Mouse (Mus musculus) embryonic facial prominence, embryonic 14.5 days (tissue): ENCODE measurements around the gene Nxn. TPM values are rescaled to one million over a fixed set of nuclear protein-coding genes. Genes with fewer than 3 reads are reported as not detected.

Experiments used
- ATAC-seq: fragments of 200-750 bp; cut with Nextera tagmentation; 2 replicates; pipeline ENCODE4 v1.8.0; 2017; ENCODE audit warnings: low read depth, moderate number of reproducible peaks, moderate TSS enrichment
- DNase-seq: peaks from one replicate; pipeline ENCODE4 v3.0.0-alpha.2; 2015; ENCODE audit warnings: low spot score
- H3K27ac ChIP-seq: fragments of 300-500 bp; sonication (generic); replicated peaks from 2 replicates; pipeline ENCODE4 v1.5.1; 2014; ENCODE audit warnings: low read depth, mild to moderate bottlenecking, low read length, moderate library complexity
- H3K27me3 ChIP-seq: fragments of 300-500 bp; sonication (generic); replicated peaks from 2 replicates; pipeline ENCODE4 v1.6.1; 2014; ENCODE audit warnings: low read length; ENCODE audit not compliant: control insufficient read depth, insufficient read depth
- H3K36me3 ChIP-seq: fragments of 300-500 bp; sonication (generic); 2 replicates; pipeline ENCODE4 v1.6.1; 2014; ENCODE audit warnings: low read length, mixed read lengths; ENCODE audit not compliant: control insufficient read depth, insufficient read depth
- H3K4me1 ChIP-seq: fragments of 300-500 bp; sonication (generic); 2 replicates; pipeline ENCODE4 v1.6.1; 2014; ENCODE audit warnings: antibody characterized with exemption, low read length; ENCODE audit not compliant: control insufficient read depth, insufficient read depth
- H3K4me2 ChIP-seq: fragments of 300-500 bp; sonication (generic); 2 replicates; pipeline ENCODE4 v1.6.1; 2014; ENCODE audit warnings: low read depth, mild to moderate bottlenecking, low read length, moderate library complexity, mixed read lengths
- H3K4me3 ChIP-seq: fragments of 300-500 bp; sonication (generic); 2 replicates; pipeline ENCODE4 v1.5.1; 2014; ENCODE audit warnings: low read depth, mild to moderate bottlenecking, low read length
- H3K9ac ChIP-seq: fragments of 300-500 bp; sonication (generic); 2 replicates; pipeline ENCODE4 v1.6.1; 2014; ENCODE audit warnings: low read depth, mild to moderate bottlenecking, low read length, moderate library complexity, mixed read lengths
- H3K9me3 ChIP-seq: fragments of 300-500 bp; sonication (generic); 2 replicates; pipeline ENCODE4 v1.6.1; 2016; ENCODE audit warnings: low read length; ENCODE audit not compliant: control insufficient read depth
- WGBS: fragments of 180-500 bp; shearing (Covaris S2); extraction: QIAGEN DNeasy Blood & Tissue Kit; methylation state at CpG from one replicate; pipeline ENCODE4 v1.1.7; 2014; 5-methylcytosine and 5-hydroxymethylcytosine counted together
- polyA plus RNA-seq: library from polyadenylated mRNA; unstranded; fragments of >200 nt; fragmentation: Nextera tagmentation; extraction: Ambion mirVana; gene quantifications from 2 replicates; pipeline ENCODE4 v1.2.1, GENCODE M21; 2014

Gene Nxn
- polyA plus RNA-seq, 1 experiment from 2014 or later = 63.8 TPM

- Histone ChIP-seq H3K4me1 (peaks cover 62% of the 10 kb centered on the region), H3K36me3 (no peaks in the 10 kb centered on the region), H3K4me3 (no peak overlapping the region), H3K27me3 (no peaks in the 10 kb centered on the region), H3K27ac (peak overlapping the region; percentile 72), H3K9ac (no peak overlapping the region), H3K9me3 (no peaks in the 10 kb centered on the region), H3K4me2 (peak overlapping the region; percentile 21)
- 19% methylated on average over 14 of the region's 14 CpGs for WGBS
- DNase-seq = peak; percentile 92
- no peak for ATAC-seq
These were observed 57.8 kb downstream of the Nxn start for GRCm38 (mm10) chr11:76341163-76341562.

DNA sequence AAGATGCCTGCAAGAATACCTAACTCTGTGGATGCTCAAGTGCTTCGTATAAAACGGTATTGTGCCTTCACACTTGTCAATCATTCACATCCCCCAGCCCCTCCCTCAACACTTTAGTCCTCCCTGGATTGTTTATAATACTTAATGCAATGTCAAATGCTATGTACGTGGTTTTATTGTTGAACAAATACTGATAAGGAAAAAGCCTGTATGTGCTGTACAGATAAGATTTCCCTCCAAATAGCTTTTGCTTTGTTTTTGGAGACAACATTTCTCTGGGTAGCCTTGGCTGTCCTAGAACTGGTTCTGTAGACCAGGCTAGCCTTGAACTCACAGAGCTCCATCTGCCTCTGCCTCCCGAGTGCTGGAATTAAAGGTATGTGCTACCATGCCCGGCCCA lies 59.1 kb downstream of the Nxn start:
- 64% methylated on average over 5 of the region's 5 CpGs for WGBS
- H3K27me3 ChIP-seq = no peaks in the 10 kb centered on the region
- no peak overlapping the region for H3K9ac ChIP-seq
- no peak overlapping the region for H3K4me3 ChIP-seq
- H3K36me3 ChIP-seq = no peaks in the 10 kb centered on the region
- peak overlapping the region; percentile 72 for H3K27ac ChIP-seq
- H3K9me3 ChIP-seq = no peaks in the 10 kb centered on the region
- peak overlapping the region; percentile 1; the same call in 1 of the 2 replicates for H3K4me2 ChIP-seq
- H3K4me1 ChIP-seq = peaks cover 62% of the 10 kb centered on the region
- ATAC-seq (no peak), DNase-seq (no peak)

DNA sequence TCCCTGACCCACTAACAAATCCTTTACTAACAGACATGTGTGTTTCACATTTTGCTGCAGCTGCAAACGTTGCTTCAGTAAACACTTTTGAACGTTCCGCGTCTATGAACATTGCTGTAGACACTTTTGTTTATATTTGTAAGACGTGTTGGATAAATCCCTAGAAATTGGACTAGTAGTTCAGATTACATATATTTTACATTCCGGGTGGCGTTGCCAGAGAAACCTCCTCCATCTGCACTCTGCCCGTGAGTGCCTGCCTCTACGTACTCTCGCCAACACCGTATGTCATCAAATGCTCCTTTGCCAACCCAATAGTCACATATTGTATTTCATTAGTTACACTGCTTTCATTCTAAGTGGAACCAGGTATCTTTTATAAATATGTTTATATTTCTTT lies 59.8 kb downstream of the Nxn start:
- H3K4me3 ChIP-seq = no peak overlapping the region
- H3K9me3 ChIP-seq = no peaks in the 10 kb centered on the region
- peak overlapping the region; percentile 72 for H3K27ac ChIP-seq
- H3K4me2 ChIP-seq = peak overlapping the region; percentile 1; the same call in 1 of the 2 replicates
- H3K27me3 ChIP-seq = no peaks in the 10 kb centered on the region
- H3K9ac ChIP-seq = no peak overlapping the region
- ATAC-seq (0 out of 2 replicates have a peak, but pooled peaks have one; percentile 39), DNase-seq (peak; percentile 87)
- H3K4me1 ChIP-seq = peaks cover 66% of the 10 kb centered on the region
- 36% methylated on average over 11 of the region's 11 CpGs for WGBS
- no peaks in the 10 kb centered on the region for H3K36me3 ChIP-seq

- WGBS = 71% methylated on average over 8 of the region's 8 CpGs
These were observed 60.3 kb downstream of the Nxn start for GRCm38 (mm10) chr11:76338656-76339055.

DNA sequence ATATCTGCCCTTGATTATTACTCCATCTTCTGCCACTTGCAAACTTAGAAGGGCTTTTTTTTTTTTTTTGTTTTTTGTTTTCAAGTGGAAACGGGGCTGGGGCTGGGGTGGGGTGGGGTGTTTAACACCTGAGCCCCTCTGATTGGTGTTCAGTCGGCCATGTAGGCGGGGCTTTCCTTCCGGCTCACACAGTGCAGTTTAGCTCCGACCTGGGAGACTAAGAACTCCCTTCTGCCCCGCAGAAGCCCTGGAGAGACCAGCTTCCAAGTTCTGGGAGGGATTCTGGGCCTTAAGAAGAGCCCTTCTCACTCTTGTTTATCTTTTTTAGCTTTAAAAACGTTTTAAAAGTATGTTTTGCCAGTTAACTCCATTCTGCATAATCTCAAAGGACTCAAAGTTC lies 61.2 kb downstream of the Nxn start:
- Histone ChIP-seq H3K27me3 (no peaks in the 10 kb centered on the region), H3K36me3 (no peaks in the 10 kb centered on the region), H3K27ac (peak overlapping the region; percentile 72), H3K9me3 (no peaks in the 10 kb centered on the region), H3K4me1 (peaks cover 55% of the 10 kb centered on the region), H3K4me3 (peak overlapping the region; percentile 8; the same call in 1 of the 2 replicates), H3K4me2 (peak overlapping the region; percentile 36), H3K9ac (no peak overlapping the region)
- DNase-seq (peak; percentile 71), ATAC-seq (0 out of 2 replicates have a peak, but pooled peaks have one; percentile 51)
- 7% methylated on average over 7 of the region's 7 CpGs for WGBS

More at GRCm38 (mm10) chr11:76338656-76339055, 60.3 kb downstream of the Nxn start:
- no peaks in the 10 kb centered on the region for H3K9me3 ChIP-seq
- H3K27ac ChIP-seq = peak overlapping the region; percentile 72
- H3K9ac ChIP-seq = no peak overlapping the region
- peaks cover 63% of the 10 kb centered on the region for H3K4me1 ChIP-seq
- no peak overlapping the region for H3K4me2 ChIP-seq
- no peak overlapping the region for H3K4me3 ChIP-seq
- no peaks in the 10 kb centered on the region for H3K27me3 ChIP-seq
- H3K36me3 ChIP-seq = no peaks in the 10 kb centered on the region
- DNase-seq = no peak
- no peak for ATAC-seq

GRCm38 (mm10) chr11:76337236-76337635 lies 61.7 kb downstream of the Nxn start:
- WGBS = 58% methylated on average over 9 of the region's 9 CpGs
- Histone ChIP-seq H3K4me1 (peaks cover 57% of the 10 kb centered on the region), H3K36me3 (no peaks in the 10 kb centered on the region), H3K9ac (no peak overlapping the region), H3K9me3 (no peaks in the 10 kb centered on the region), H3K27ac (peak overlapping the region; percentile 72), H3K4me3 (peak overlapping the region; percentile 8; the same call in 1 of the 2 replicates), H3K4me2 (peak overlapping the region; percentile 36), H3K27me3 (no peaks in the 10 kb centered on the region)
- DNase-seq = peak; percentile 72
- ATAC-seq = no peak

GRCm38 (mm10) chr11:76336224-76336623 lies 62.7 kb downstream of the Nxn start:
- Histone ChIP-seq H3K27ac (no peak overlapping the region), H3K4me1 (peaks cover 51% of the 10 kb centered on the region), H3K36me3 (no peaks in the 10 kb centered on the region), H3K27me3 (no peaks in the 10 kb centered on the region), H3K4me2 (no peak overlapping the region), H3K4me3 (no peak overlapping the region), H3K9ac (no peak overlapping the region), H3K9me3 (no peaks in the 10 kb centered on the region)
- no peak for DNase-seq
- ATAC-seq = no peak

DNA sequence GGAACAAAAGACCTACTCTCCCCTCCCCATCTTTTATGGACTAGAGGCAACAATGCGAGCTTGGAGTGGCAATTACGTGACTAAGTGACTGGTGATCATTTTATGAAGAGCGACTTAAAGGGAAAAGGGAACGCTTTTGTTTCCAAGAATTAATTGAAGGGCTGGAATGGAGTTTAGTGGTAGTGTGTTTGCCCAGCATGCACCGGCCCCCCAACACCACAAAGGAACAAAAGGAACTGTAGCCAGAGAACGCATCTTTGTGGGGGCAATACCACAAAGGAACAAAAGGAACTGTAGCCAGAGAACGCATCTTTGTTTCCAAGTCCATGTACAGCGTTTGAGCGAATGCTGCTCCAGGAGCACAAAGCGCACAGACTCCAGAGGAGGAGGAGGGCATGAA lies 64.0 kb downstream of the Nxn start:
- H3K27ac ChIP-seq = 0 out of 2 replicates have a peak overlapping the region, but pooled peaks have one; percentile 13
- WGBS = 79% methylated on average over 10 of the region's 10 CpGs

DNA sequence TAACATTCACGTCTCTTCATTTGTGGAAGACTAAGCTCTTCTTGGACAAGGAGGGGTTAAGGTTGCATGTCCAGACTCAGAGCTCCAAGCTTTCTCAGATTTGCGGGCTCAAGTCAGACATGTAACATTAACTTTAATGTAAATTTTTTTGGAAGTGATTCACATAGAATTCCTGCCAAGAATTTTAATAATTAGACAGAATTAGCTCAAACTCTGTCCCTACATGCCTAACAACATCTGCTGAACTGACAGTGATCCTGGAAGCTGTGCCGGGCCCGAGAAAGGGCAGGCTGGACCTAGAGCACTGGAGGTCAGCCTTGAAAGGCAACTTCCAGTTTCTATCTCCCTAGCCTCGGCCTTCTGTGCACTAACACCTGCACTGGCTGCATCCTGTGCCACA lies 66.7 kb downstream of the Nxn start:
- H3K9me3 ChIP-seq = no peaks in the 10 kb centered on the region
- H3K9ac ChIP-seq = 0 out of 2 replicates have a peak overlapping the region, but pooled peaks have one; percentile 11
- no peaks in the 10 kb centered on the region for H3K36me3 ChIP-seq
- WGBS = 31% methylated on average over 5 of the region's 5 CpGs
- peak overlapping the region; percentile 61; the same call in 1 of the 2 replicates for H3K27ac ChIP-seq
- no peaks in the 10 kb centered on the region for H3K27me3 ChIP-seq
- no peak overlapping the region for H3K4me2 ChIP-seq
- DNase-seq (peak; percentile 73), ATAC-seq (no peak)
- H3K4me3 ChIP-seq = no peak overlapping the region
- H3K4me1 ChIP-seq = peaks cover 28% of the 10 kb centered on the region

More for the DNA sequence above, 64.0 kb downstream of the Nxn start:
- Histone ChIP-seq H3K4me3 (no peak overlapping the region), H3K27me3 (no peaks in the 10 kb centered on the region), H3K36me3 (no peaks in the 10 kb centered on the region), H3K4me2 (no peak overlapping the region), H3K9me3 (no peaks in the 10 kb centered on the region), H3K9ac (no peak overlapping the region), H3K4me1 (peaks cover 39% of the 10 kb centered on the region)
- DNase-seq (no peak), ATAC-seq (no peak)
